Mouse (Mus musculus): ENCODE measurements around the gene Specc1.
"Not testable (repeated sequence)": the region's sequence is repeated elsewhere in the genome, so short reads cannot be mapped to it uniquely, and the experiment has no call there.

The Specc1 gene
- long read RNA-seq, experiment 1, partial matches to known transcripts, result 1 of 2 reads
- long read RNA-seq, experiment 1, other reads (novel, unspliced or antisense), result 1 of 2 reads
- long read RNA-seq, experiment 2, partial matches to known transcripts, result 3 of 5 reads
- long read RNA-seq, experiment 2, other reads (novel, unspliced or antisense), result 2 of 5 reads

DNA sequence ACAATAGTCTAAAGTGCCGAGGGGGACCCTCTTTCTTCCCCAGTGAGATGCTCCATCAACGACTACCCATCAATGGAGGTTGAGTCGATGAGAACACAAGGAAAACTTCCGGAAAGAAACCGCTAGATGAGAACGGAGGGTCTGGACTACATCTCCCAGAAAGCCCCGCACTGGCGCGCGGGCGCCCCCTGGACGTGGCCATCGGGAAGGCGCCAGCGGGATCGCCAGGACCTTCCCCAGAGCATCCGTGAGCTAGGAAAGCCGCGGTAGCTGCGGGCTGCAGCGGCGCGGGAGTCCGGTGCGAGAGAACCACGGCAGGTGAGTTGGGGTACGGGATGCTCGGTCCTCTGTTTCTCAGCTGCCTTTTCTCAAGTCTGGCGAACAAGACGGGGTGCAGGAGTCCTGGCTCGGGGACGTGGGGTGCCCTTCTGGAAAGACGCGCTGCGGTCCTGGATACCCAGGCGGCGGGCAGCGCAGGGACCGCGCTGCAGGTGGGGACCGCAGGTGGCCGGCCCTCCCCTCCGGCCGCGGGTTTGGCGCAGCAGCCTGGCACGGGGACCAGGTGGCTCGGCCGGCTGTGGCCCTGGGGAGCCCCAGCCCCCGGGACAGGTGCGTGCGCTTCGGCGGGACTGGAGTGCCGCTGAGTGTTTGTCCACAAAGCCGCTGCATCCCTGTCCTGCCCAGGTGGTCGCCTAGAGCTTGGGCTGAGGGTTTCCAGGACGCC, at the start of gene Specc1:
Gene Specc1, plus strand, starts transcription at position 192 of the 724 bp plus-strand sequence.
- intact Hi-C loops (cut with DNase I), result no loop called here

DNA sequence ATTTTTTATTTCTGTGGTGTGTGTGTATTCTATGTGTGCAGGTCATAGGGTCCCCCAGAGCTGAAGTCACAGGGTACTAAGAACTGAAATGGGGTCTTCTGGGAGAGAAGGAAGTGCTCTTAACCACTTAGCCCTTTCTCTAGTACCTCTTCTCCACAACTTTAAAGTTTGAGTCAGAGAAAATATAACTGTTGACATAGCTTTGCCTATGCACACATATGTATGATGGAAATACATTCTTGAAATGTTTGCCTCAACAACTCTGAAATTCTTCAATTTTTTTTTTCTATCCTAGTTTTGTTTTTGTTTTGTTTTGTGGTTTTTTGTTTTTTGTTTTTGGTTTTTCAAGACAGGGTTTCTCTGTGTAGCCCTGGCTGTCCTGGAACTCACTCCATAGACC, 48.2 kb upstream of the Specc1 start:
- intact Hi-C loops (cut with DNase I), result no loop called here

DNA sequence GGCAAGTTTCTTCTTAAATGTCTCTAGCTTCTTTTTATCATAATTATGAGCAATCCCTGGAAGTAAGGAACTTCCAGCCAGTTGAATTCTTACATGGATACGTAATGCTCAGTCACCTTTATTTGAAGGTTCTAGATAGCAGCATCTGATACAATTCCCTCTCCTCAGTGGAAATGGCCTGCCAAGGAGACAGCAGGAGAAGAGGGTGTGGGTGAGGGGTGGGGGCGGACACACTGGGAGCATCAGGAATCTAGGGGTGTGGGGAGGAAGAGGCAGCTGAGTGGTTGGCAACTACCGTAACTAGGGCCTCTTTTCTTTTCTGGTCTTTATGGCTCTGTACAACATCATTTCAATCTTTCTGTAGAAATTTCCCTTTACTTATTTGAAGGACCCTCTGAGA, 36.9 kb upstream of the Specc1 start:
- intact Hi-C loops (cut with DNase I), result no loop called here

DNA sequence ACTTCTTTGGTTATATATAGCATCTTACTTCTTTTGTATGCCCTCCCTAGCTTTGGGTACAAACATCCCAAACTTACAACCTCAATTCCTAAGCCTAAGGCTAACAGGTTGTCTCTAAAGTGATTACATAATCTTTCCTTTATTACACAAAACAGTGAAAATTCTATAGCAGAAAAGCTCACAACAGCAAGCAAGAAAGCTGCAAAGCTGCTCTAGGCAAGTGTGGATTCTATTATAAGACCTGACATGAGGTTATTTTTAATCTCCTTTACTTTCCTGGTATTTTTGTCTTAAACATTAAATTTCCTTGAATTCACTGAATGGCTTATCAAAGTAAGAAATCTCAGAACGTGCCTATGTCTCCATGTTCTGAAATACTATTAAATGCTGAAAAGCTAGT, 33.3 kb upstream of the Specc1 start:
- intact Hi-C loops (cut with DNase I), result no loop called here

DNA sequence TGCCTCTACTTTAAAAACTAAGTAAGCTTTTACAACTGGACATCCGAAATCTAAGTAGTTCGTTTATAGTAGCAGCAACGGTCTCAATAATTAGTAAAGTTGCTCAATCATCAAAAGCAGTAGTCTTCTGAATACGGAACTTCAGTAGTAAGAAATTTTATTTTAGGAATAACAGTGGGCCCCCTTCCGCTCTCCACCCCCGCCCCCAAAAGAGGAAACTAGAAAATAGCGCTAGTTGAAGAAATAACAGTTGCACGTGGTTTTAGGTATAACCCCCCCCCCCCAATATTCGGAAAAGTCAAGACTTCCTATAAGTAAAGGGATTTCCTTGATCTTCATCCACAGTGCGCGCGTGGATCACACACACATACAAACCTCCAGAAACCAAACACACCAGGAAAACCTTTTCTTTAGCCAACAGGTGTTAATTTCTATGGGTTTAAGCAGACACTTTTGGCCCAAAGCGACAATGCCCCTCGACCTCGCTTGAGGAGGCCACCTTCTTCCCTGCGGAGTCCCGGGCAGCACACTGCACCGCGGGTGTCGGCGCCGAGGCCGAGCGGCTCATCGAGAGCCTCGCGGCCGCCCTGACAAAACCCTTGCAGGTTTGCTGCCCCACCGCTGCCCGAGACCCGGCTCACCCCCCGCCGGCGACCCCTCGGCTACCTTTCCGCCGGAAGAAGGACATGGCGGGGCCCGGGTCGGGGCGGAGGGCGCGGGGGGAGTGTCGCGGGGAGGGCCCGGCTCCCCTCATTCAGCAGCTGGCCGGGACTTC, 27.1 kb upstream of the Specc1 start:
- intact Hi-C loops (cut with DNase I), result no loop called here

DNA sequence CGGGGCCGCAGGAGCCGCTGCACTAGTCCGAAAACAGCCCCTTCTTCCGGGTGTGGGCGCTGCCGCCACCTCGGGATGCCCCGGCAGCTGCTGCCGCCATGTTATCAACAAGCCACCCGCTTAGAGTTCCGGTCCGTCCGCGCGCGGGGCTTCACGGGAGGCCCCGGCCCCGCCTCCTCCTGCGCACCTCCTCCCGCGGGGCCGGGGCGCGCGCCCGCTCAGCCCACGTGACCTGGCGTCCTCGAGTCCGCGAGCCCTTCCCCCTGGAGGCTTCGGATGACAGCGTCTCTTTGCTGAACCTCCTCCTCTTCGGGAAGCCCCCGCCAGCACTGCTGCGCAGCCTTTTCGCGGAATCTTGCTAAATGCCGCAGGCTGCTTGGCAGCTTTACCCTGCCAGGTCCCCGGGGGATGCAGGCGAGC, 26.5 kb upstream of the Specc1 start, which contains the start of gene Akap10:
Gene Akap10, minus strand, starts transcription at position 155 of the 420 bp plus-strand sequence.
- intact Hi-C loops (cut with DNase I), result no loop called here

DNA sequence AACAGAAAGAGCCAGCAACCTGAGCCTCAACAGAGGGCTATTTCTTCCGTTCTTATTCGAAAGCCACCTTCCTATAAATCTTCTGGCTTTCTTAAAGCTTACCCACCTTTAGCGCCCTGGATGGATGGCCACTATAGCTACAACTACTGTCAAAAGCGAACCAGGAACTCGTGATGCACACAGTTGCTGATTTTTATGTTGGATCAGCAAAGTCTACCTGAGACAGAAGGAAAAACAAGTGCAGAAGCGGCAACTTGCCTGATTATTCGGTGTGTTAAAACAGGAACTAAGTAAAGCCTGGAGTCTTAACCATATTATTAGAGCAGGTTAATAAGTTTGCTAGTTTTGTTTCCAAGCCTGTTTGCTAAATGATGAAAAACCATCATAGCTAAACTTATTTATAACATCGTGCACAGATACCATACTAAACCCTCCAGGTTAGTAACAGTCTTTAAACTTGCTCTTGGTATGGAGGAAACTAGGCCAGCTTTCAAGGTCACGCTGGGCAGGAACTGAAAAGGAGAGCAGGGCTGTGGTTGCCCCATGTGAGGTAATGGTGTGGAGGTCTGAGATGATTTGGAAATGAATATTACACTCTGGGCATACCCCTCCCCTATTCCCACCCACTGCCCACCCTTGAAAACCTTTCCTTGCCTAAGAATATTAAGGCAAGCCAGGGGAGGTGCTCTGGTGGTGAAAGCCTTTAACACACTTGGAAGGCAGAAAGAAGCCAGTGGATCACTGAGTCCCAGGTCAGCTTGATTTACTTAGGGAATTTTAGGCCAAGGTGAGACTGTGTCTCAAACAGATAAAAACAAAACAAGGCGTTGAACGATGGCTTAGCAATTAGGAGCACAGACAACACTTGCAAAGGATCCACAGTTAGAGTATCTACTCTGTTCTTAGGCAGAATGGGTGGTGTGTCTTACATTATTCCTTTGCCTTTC, 25.6 kb upstream of the Specc1 start:
- intact Hi-C loops (cut with DNase I), result no loop called here

DNA sequence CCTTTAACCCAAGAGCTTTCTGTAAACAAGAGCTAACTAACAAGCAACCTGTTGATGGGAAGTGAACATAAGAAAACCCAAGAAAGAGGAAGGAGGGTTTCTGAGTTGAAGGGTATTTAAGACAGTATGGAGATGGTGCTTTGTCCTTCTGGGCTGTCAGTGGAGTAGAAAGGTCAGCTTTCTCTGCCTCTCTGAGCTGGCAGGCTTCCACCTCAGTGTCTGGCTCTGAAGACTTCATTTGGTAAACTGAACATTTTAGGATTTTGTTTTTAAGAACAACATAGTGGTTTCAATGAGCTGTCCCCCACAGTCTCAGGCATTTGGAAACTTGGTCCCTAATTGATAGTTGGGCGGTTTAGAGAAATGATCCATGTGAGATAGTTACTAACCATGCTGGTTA, 18.8 kb upstream of the Specc1 start:
- intact Hi-C loops (cut with DNase I), result no loop called here

DNA sequence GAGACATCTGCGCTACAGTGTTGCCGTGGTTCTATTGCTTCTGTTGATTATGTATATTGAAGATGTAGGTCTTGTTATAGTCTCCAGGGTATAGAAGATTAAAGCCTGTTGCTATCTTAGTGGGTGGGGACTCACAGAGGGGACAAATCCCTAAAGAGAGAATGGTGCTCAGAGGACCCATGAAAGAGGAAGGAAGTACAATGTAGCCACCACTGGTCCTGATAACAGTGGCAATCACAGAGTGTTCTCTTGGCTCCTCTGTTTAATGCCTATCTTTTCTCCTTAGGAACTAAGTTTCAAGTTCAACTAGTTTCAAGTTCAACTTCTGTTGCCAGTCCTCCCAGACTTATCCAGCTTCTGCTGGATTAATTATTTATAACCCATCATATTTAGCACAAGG, 13.7 kb upstream of the Specc1 start:
- intact Hi-C loops (cut with DNase I), result no loop called here

DNA sequence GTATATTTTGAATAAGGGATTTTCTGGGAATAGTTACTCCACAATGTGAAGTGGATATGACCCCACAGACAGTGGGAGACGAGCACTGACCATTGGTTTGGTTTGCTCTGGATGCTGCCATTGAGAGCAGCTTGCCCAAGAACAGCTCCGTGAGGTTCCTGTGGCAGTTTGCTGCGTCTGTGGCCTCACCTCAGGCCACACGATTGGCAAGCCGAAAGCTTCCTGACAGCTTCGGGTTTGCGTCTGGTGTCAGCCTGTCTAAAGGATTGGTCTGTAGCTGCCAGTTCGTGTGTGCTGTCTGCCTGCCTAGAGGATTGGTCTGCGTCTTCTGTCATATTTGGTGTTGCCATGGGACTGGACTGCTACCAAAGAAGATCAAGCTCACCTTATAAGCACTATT, 12.1 kb upstream of the Specc1 start:
- intact Hi-C loops (cut with DNase I), result no loop called here

DNA sequence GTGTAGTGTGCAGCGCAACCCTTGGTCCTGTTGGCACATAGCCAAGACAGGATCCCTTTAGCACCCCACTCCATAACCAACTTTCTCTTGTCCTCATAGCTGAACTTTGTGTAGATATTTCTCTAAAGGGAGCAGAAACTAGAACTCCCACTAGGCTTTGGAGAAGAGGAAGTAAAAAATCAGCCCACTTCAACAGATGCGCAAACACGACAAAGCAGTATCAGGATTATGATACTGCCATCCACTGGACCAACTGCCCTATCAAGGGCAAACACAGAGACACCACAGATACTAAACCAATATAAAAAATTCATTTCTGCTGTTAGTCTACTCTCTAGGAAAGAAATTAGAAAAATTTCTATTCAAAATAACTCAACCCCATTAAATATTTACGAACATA, 10.0 kb upstream of the Specc1 start:
- intact Hi-C loops (cut with DNase I), result loop anchor here (5.0 kb wide), 1 partner anchor 331 kb away; no protein-coding TSS in a partner anchor

DNA sequence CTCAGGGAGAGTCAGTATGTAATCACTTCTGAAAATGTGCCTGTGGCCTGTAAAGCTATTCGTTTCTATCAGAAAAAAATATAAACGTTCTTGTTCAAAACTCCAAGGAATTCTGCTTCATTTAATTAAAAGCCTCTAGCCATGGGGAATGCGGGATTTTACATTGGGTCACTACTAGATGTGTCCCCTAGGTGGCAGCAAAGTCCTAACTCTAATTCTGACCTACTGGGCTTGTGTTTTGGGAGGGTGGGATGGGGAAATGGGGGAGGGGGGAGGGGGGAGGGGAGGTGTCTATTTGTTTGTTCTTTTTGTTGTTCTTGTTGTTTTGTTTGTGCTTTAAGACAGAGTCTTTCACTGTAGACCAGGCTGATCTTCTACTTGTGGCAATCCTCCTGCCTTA, 7.2 kb upstream of the Specc1 start:
- intact Hi-C loops (cut with DNase I), result loop anchor here (5.0 kb wide), 1 partner anchor 328 kb away; no protein-coding TSS in a partner anchor

DNA sequence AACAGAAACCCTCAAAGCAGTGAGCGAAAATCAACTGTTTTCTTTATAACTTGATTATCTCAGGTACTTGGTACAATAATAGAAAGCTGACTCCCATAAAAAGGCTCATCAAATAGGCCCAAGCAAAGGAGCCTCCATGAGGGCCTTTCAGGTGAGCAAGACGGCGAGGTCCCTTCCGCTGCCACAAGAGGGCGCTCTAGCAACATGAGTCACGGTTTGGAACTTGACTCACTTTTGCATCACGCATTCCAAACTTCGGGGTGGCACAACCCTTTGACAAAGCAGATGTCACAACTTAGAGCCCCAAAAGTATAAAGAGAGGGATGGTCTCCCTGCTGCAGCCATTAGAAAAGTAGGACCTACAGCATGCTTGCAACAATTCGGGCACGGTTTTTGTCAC, 5.9 kb upstream of the Specc1 start:
- intact Hi-C loops (cut with DNase I), result loop anchor here (2.0 to 5.0 kb wide), 3 partner anchors 52 to 177 kb away; no protein-coding TSS in a partner anchor

DNA sequence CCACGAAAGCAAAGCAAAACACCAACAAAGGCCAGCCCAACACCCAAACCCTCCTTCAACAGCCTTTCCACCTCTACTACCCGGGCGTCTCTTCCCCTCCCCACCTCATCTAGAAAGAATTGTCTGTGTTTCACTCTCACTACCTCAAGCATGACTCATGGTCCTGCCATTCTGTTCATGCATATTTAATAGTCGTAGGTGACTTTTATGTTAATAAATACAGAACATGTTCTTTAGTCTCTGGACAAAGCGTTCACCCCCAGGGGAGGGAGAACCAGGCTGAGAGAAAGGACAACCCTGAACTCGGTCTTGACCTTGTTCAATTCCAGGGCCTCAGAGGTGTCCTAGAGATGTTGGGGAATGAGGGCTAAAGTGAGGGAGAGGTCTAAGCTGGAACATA, 1.4 kb upstream of the Specc1 start:
- intact Hi-C loops (cut with DNase I), result no loop called here

DNA sequence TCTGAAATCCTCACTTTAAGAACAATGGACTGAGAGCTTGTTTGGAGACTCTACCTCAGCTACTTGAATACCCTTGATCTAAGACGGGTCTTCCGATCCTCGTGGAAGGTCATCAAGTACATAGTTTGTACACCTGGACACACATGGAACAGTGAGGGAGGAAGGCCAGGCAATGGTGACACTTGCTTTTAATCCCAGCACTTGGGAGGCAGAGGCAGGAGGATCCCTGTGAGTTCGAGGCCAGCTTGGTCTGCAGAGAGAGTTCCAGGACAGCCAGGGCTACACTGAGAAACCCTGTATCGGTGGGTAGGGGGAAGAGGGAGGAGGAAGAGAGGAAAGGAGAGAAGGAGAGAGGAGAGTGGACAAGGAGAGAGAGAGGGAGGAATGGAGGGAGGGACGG, 612 bp upstream of the Specc1 start:
- intact Hi-C loops (cut with DNase I), result no loop called here

DNA sequence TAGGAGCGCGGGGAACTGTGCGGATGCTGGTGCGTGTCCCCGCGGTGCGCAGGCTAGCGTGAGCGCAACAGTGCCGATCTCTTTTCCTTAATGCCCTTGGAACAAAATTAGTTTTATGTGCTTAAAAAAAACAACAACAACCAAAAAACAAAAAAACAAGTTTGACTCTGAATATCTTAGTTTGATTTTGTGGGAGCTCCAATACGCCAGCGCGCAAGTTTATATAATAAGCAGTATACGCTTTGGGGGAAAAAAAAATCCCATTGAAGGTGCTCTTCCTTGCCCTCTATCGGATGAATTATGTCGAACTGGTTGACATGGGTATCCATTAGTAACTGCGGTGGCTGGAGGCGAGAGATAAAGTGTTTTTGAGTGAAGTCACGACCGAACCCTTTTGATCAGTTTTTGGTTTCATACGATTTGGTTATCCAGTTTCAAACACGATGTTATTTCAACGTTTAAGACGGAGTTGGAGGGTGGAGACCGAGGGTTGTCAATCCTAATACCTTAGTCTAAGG, 792 bp downstream of the Specc1 start:
- intact Hi-C loops (cut with DNase I), result no loop called here

DNA sequence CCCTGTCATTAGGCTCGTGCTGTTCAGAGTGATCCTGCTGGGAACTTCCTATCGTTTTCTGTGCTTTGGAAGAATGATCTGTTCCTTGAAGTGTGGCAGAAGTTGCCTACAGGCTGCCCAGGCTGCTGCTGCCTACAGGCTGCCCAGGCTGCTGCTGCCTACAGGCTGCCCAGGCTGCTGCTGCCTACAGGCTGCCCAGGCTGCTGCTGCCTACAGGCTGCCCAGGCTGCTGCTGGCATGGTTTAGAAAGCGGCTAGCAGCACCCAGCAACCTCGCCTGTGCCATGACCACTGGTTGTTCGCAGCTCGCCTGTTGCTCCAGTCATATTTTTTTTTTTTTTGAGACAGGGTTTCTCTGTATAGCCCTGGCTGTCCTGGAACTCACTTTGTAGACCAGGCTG, 2.1 kb downstream of the Specc1 start:
- intact Hi-C loops (cut with DNase I), result not testable (repeated sequence)

DNA sequence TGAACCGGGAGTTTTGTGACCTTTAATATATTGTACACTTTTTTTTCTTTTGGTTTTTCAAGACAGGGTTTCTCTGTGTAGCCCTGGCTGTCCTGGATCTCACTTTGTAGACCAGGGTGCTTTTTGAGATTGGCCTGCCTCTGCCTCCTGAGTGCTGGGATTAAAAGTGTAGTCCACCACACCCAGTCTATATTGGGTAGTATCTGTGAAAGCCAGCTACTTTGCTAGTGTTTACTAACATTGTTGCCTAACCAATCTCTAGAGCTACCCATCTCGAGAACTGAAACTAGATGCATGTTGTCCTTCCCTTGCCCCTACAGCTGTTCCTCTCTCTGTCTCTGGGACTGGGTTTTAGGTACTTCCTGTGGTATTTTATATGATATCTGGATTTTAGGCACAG, 3.5 kb downstream of the Specc1 start:
- intact Hi-C loops (cut with DNase I), result no loop called here

DNA sequence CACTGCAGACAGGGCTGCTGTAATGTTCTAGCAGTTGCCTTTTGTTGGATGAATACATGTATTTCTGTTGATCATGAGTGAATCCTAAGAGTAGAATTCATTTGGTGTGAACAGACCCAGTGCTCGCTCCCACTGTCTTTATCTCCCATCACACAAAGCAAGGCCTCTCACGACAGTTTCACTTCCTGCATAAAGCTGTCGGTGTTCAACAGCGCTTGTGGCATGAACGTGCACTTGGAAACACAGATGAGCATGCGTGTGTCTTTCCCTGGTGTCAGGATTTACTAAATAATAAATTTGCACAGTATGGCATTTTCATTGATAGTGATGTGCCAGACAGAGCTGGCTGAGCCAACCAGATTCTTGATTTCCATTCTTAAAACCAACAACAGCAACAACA, 6.1 kb downstream of the Specc1 start:
- intact Hi-C loops (cut with DNase I), result no loop called here

DNA sequence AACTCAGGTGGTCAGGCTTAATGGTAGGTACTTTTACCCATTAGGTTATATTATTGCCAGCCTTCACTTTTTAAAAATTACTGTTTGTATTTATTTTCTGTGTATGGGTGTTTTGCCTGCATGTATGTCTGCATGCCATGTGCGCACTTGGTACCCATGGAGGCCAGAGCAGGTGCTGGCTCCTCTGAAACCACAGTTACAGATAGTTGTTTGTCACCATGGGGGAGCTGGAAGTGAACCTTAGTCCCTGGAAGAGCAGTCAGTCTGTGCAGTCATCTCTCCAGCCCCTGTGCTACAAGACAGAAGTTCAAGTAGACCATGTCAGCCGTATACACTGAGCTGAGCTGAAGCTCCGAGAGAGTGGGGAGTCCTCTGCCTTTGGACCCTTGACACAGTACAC, 6.6 kb downstream of the Specc1 start:
- intact Hi-C loops (cut with DNase I), result no loop called here

DNA sequence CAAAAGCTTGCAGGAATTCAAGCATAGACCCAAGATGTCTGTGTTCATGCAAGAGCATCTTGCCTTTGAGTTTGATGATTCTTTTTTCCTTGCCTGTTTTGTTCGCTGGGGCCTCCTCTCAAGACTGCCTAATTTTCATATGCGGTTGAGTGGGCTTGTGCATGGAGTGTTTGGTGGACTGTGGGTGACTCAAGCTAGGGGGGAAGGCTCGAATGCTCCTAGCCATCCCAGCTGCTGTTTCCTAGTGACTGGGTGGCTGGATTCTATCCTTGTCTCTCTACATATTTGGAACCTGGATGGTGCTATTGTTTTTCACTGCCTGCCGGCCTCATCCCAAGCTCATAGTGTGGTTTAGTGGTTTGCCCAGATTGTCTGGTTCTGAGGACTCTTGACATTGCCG, 8.0 kb downstream of the Specc1 start:
- intact Hi-C loops (cut with DNase I), result no loop called here
